Mouse (Mus musculus): ENCODE data around the gene Trpc5os.

The Trpc5os gene

DNA sequence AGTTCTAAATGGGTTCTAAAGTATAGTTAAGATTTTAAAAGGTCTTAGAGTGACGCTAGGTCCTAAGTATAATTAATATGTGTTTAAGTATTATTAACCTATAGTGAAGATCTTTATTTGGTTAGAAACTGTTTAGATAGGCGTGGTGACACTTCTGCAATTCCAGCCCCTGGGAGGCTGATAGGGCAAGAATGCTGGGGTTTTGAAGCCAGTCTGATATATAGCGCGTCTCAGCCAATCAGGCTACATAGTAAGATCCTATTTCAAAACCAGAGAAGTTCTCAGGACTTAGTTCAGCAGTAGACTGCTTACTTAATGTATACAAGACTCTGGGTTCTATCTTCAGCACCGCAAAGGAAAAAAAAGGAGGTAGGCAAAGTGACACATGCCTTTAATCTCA is at the start of gene Trpc5os:
Trpc5os (plus strand) TSS at position 301 of the 400 bp plus-strand sequence.
- DNase-seq = no peak

- DNase-seq = no peak
Observed at GRCm38 (mm10) chrX:144408036-144408435, 48.3 kb upstream of the Trpc5os start.

DNA sequence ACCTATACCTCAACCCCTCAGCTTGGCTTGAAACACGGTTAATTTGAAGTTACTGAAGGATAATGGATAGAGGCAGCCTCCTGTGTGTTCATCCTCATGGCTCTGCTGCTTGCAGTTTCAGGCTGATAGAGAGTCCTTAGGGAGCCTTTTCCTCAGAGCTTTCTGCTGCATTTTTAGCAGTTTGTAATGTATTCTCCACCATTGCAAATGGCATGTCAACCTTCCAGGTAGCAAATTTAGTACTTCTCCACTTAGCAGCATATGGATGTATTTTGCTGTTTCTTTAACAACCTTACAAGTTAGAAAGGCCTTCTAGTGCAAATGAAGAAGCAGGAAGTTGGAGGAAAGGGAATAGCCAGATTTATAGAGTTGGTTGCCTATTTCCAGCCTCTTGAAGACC is 36.1 kb upstream of the Trpc5os start:
- DNase-seq = no peak

GRCm38 (mm10) chrX:144421091-144421490 is 35.3 kb upstream of the Trpc5os start:
- no peak for DNase-seq

- DNase-seq = no peak
Observed at GRCm38 (mm10) chrX:144423848-144424247, 32.5 kb upstream of the Trpc5os start.

DNA sequence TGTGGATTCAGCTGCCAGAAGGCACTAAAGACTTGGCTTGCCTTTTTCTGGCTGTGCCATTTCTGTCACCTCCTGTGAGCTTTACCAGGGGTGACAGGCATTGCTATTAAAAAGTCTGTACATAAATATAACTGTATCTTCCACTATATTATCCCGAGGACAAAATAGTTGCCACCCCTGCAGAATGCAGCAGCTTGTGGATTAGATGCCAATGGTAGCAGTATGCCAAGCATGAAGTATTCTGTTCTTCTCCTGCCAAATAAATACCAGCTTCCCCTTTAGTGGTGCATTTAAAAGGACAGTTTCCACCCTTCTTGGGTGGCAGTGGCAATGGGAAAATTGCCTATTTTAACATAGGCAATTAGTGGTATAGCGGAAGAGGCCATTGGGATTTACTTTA is 8.0 kb downstream of the Trpc5os start:
- DNase-seq = no peak

- no peak for DNase-seq
Observed at GRCm38 (mm10) chrX:144491394-144491793, 35.0 kb downstream of the Trpc5os start.

DNA sequence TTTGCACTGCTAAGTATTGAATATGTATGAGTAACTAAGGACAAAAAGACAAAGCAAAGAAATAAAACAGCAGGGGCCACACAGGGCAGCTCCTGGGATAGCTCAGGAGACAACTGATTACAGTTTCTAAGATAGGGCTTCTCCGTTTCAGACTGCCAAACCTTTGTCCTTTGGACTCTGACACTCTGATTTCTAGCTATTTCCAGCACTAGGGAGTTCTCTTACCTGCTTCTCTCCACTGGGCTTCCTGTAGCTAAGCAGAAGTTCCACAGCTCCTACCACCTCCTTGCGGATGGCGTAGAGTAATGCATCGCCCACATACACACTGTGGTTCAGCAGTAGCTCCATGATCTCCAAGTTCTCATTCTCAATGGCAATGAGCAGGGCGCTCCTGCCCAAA is 66.9 kb downstream of the Trpc5os start:
- no peak for DNase-seq

GRCm38 (mm10) chrX:144526042-144526441 is 69.7 kb downstream of the Trpc5os start:
- DNase-seq = peak in 1 of 2 experiments; percentile 2
